Mouse (Mus musculus) lung, postnatal 0 days (tissue): ENCODE results near the gene Clmp. TPM values are rescaled to one million over a fixed set of nuclear protein-coding genes. Genes with fewer than 3 reads are reported as not detected.

Source experiments
- ATAC-seq: fragments of 200-750 bp; cut with Nextera tagmentation; 2 replicates; pipeline ENCODE4 v1.8.0; 2017; ENCODE audit warnings: moderate library complexity
- DNase-seq: peaks from one replicate; pipeline ENCODE4 v3.0.0-alpha.2; 2016; ENCODE audit warnings: low spot score
- H3K27ac ChIP-seq: fragments of 300-500 bp; sonication (generic); 2 replicates; pipeline ENCODE4 v1.5.1; 2014; ENCODE audit warnings: antibody characterized with exemption, mild to moderate bottlenecking, low read length, mixed read lengths
- H3K27me3 ChIP-seq: fragments of 300-500 bp; sonication (generic); replicated peaks from 2 replicates; pipeline ENCODE4 v1.6.1; 2014; ENCODE audit warnings: low read length, mixed read lengths; ENCODE audit not compliant: insufficient read depth
- H3K36me3 ChIP-seq: fragments of 300-500 bp; sonication (generic); 2 replicates; pipeline ENCODE4 v1.6.1; 2014; ENCODE audit warnings: low read length, mixed read lengths; ENCODE audit not compliant: insufficient read depth
- H3K4me1 ChIP-seq: fragments of 300-500 bp; sonication (generic); 2 replicates; pipeline ENCODE4 v1.6.1; 2014; ENCODE audit warnings: antibody characterized with exemption, low read depth, low read length, mixed read lengths; ENCODE audit not compliant: insufficient read depth
- H3K4me2 ChIP-seq: fragments of 300-500 bp; sonication (generic); replicated peaks from 2 replicates; pipeline ENCODE4 v1.6.1; 2014; ENCODE audit warnings: low read depth, mild to moderate bottlenecking, low read length, moderate library complexity, mixed read lengths
- H3K4me3 ChIP-seq: fragments of 300-500 bp; sonication (generic); 2 replicates; pipeline ENCODE4 v1.5.1; 2014; ENCODE audit warnings: low read depth, low read length
- H3K9ac ChIP-seq: fragments of 300-500 bp; sonication (generic); replicated peaks from 2 replicates; pipeline ENCODE4 v1.6.1; 2014; ENCODE audit warnings: low read depth, mild to moderate bottlenecking
- H3K9me3 ChIP-seq: fragments of 300-500 bp; sonication (generic); 2 replicates; pipeline ENCODE4 v1.6.1; 2016; ENCODE audit warnings: low read length, mixed read lengths
- CTCF ChIP-seq: IDR thresholded peaks from 2 replicates; pipeline ENCODE4 v1.5.1; 2016; ENCODE audit warnings: antibody characterized with exemption, mild to moderate bottlenecking
- EP300 ChIP-seq: IDR thresholded peaks from 2 replicates; pipeline ENCODE4 v1.6.1; 2016; ENCODE audit warnings: antibody characterized with exemption, mild to moderate bottlenecking, control low read depth
- WGBS: fragments of 180-500 bp; shearing (Covaris S2); extraction: QIAGEN DNeasy Blood & Tissue Kit; methylation state at CpG from one replicate; pipeline ENCODE4 v1.1.7; 2014; 5-methylcytosine and 5-hydroxymethylcytosine counted together
- polyA plus RNA-seq: library from polyadenylated mRNA; unstranded; fragments of >200 nt; fragmentation: Nextera tagmentation; extraction: Ambion mirVana; gene quantifications from 2 replicates; pipeline ENCODE4 v1.2.1, GENCODE M21; 2015

Clmp gene
- polyA plus RNA-seq, 1 experiment from 2014 or later: 12.5 TPM

GRCm38 (mm10) chr9:40817325-40818028, 131.7 kb downstream of the Clmp start:
- no peaks in the 10 kb centered on the region for H3K4me1 ChIP-seq
- H3K9me3 ChIP-seq: no peaks in the 10 kb centered on the region
- no peak overlapping the region for H3K4me3 ChIP-seq
- TF ChIP-seq EP300 (no peak), CTCF (no peak)
- H3K36me3 ChIP-seq: no peaks in the 10 kb centered on the region
- H3K4me2 ChIP-seq: no peak overlapping the region
- H3K9ac ChIP-seq: no peak overlapping the region
- DNase-seq (no peak), ATAC-seq (no peak)
- no peak overlapping the region for H3K27ac ChIP-seq
- 79% methylated on average over 5 of the region's 5 CpGs for WGBS
- H3K27me3 ChIP-seq: no peaks in the 10 kb centered on the region

- WGBS: 38% methylated on average over 6 of the region's 6 CpGs
- no peak for ATAC-seq
- no peak overlapping the region for H3K4me2 ChIP-seq
- no peak overlapping the region for H3K9ac ChIP-seq
- H3K27ac ChIP-seq: no peak overlapping the region
- TF ChIP-seq CTCF (no peak), EP300 (no peak)
- no peak for DNase-seq
- H3K27me3 ChIP-seq: no peaks in the 10 kb centered on the region
- no peaks in the 10 kb centered on the region for H3K36me3 ChIP-seq
- H3K4me1 ChIP-seq: no peaks in the 10 kb centered on the region
- no peaks in the 10 kb centered on the region for H3K9me3 ChIP-seq
- no peak overlapping the region for H3K4me3 ChIP-seq
Observed at GRCm38 (mm10) chr9:40825601-40826000, 139.8 kb downstream of the Clmp start.

GRCm38 (mm10) chr9:40827366-40827765, 141.6 kb downstream of the Clmp start:
- ATAC-seq (no peak), DNase-seq (no peak)
- Histone ChIP-seq H3K9me3 (no peaks in the 10 kb centered on the region), H3K4me1 (no peaks in the 10 kb centered on the region), H3K4me3 (no peak overlapping the region), H3K4me2 (no peak overlapping the region), H3K27me3 (no peaks in the 10 kb centered on the region), H3K9ac (no peak overlapping the region), H3K27ac (no peak overlapping the region), H3K36me3 (no peaks in the 10 kb centered on the region)
- TF ChIP-seq EP300 (no peak), CTCF (no peak)
- 81% methylated on average over 4 of the region's 4 CpGs for WGBS

GRCm38 (mm10) chr9:40834569-40834968, 148.8 kb downstream of the Clmp start:
- 3% methylated on average over 12 of the region's 12 CpGs for WGBS
- no peaks in the 10 kb centered on the region for H3K27me3 ChIP-seq
- DNase-seq: peak; percentile 78
- H3K36me3 ChIP-seq: no peaks in the 10 kb centered on the region
- no peaks in the 10 kb centered on the region for H3K9me3 ChIP-seq
- no peak overlapping the region for H3K4me3 ChIP-seq
- H3K4me1 ChIP-seq: no peaks in the 10 kb centered on the region
- H3K27ac ChIP-seq: no peak overlapping the region
- H3K9ac ChIP-seq: no peak overlapping the region
- no peak for TF ChIP-seq EP300
- peak; percentile 90 for TF ChIP-seq CTCF
- H3K4me2 ChIP-seq: no peak overlapping the region
- ATAC-seq: peak; percentile 6; the same call in 1 of the 2 replicates

Other genes starting within 250 kb of the Clmp start
- 2.2 and 3.0 TPM in 2 replicates for gene Gramd1b, start 154.6 kb upstream of the Clmp start, polyA plus RNA-seq
- not detected in 2 replicates for gene Gm21915, start 15.3 kb upstream of the Clmp start, polyA plus RNA-seq
- 956 and 1,427 TPM in 2 replicates for gene Hspa8, start 115.0 kb downstream of the Clmp start, polyA plus RNA-seq
- not detected in 2 replicates for gene Bsx, start 188.2 kb downstream of the Clmp start, polyA plus RNA-seq